Mouse (Mus musculus) midbrain, embryonic 11.5 days (tissue): ENCODE results near the gene Apol7a. TPM values are rescaled to one million over a fixed set of nuclear protein-coding genes. Genes with fewer than 3 reads are reported as not detected.

ENCODE experiments used
- ATAC-seq: fragments of 200-750 bp; cut with Nextera tagmentation; 2 replicates; pipeline ENCODE4 v1.8.0; 2017; ENCODE audit warnings: moderate TSS enrichment, moderate library complexity; ENCODE audit not compliant: low FRiP score
- DNase-seq: peaks from one replicate; pipeline ENCODE4 v3.0.0; 2015; ENCODE audit warnings: low spot score; ENCODE audit errors: missing footprints
- H3K27ac ChIP-seq: fragments of 300-500 bp; sonication (generic); 2 replicates; pipeline ENCODE4 v1.5.1; 2014; ENCODE audit warnings: low read depth, low read length
- H3K27me3 ChIP-seq: fragments of 300-500 bp; sonication (generic); 2 replicates; pipeline ENCODE4 v1.6.1; 2014; ENCODE audit warnings: mild to moderate bottlenecking, low read length, moderate library complexity, mixed read lengths; ENCODE audit not compliant: control insufficient read depth, insufficient read depth
- H3K36me3 ChIP-seq: fragments of 300-500 bp; sonication (generic); 2 replicates; pipeline ENCODE4 v1.6.1; 2014; ENCODE audit warnings: mild to moderate bottlenecking, low read length, moderate library complexity, mixed read lengths; ENCODE audit not compliant: control insufficient read depth, insufficient read depth
- H3K4me1 ChIP-seq: fragments of 300-500 bp; sonication (generic); 2 replicates; pipeline ENCODE4 v1.6.1; 2014; ENCODE audit warnings: low read length; ENCODE audit not compliant: control insufficient read depth, insufficient read depth
- H3K4me2 ChIP-seq: fragments of 300-500 bp; sonication (generic); 2 replicates; pipeline ENCODE4 v1.6.1; 2014; ENCODE audit warnings: mild to moderate bottlenecking, moderate library complexity
- H3K4me3 ChIP-seq: fragments of 300-500 bp; sonication (generic); 2 replicates; pipeline ENCODE4 v1.5.1; 2014; ENCODE audit warnings: low read depth, low read length
- H3K9ac ChIP-seq: fragments of 300-500 bp; sonication (generic); 2 replicates; pipeline ENCODE4 v1.6.1; 2014; ENCODE audit warnings: low read length
- H3K9me3 ChIP-seq: fragments of 300-500 bp; sonication (generic); 2 replicates; pipeline ENCODE4 v1.6.1; 2016; ENCODE audit warnings: low read length; ENCODE audit not compliant: control insufficient read depth
- WGBS: fragments of 180-500 bp; shearing (Covaris S2); extraction: QIAGEN DNeasy Blood & Tissue Kit; methylation state at CpG from one replicate; pipeline ENCODE4 v1.1.7; 2014; 5-methylcytosine and 5-hydroxymethylcytosine counted together
- polyA plus RNA-seq: library from polyadenylated mRNA; unstranded; fragments of >200 nt; fragmentation: Nextera tagmentation; extraction: Ambion mirVana; gene quantifications from 2 replicates; pipeline ENCODE4 v1.2.1, GENCODE M21; 2014

Apol7a gene
- polyA plus RNA-seq, 1 experiment from 2014 or later: not detected

- Histone ChIP-seq H3K4me3 (no peak overlapping the region), H3K4me2 (no peak overlapping the region), H3K9me3 (no peaks in the 10 kb centered on the region), H3K27me3 (no peaks in the 10 kb centered on the region), H3K4me1 (peaks cover 11% of the 10 kb centered on the region), H3K36me3 (no peaks in the 10 kb centered on the region), H3K9ac (0 out of 2 replicates have a peak overlapping the region, but pooled peaks have one; percentile 22), H3K27ac (peak overlapping the region; percentile 38; the same call in 1 of the 2 replicates)
- DNase-seq (no peak), ATAC-seq (no peak)
- 54% methylated on average over 17 of the region's 17 CpGs for WGBS
These were observed 54.5 kb downstream of the Apol7a start for GRCm38 (mm10) chr15:77344127-77345125.

- DNase-seq (peak; percentile 99), ATAC-seq (peak; percentile 84)
- Histone ChIP-seq H3K4me1 (peaks cover 11% of the 10 kb centered on the region), H3K27ac (peak overlapping the region; percentile 38; the same call in 1 of the 2 replicates), H3K27me3 (no peaks in the 10 kb centered on the region), H3K4me3 (peak overlapping the region; percentile 7; the same call in 1 of the 2 replicates), H3K4me2 (peak overlapping the region; percentile 42), H3K9ac (peak overlapping the region; percentile 65), H3K9me3 (no peaks in the 10 kb centered on the region), H3K36me3 (no peaks in the 10 kb centered on the region)
- WGBS: 17% methylated on average over 12 of the region's 13 CpGs
These were observed 55.3 kb downstream of the Apol7a start for GRCm38 (mm10) chr15:77343527-77344091.

DNA sequence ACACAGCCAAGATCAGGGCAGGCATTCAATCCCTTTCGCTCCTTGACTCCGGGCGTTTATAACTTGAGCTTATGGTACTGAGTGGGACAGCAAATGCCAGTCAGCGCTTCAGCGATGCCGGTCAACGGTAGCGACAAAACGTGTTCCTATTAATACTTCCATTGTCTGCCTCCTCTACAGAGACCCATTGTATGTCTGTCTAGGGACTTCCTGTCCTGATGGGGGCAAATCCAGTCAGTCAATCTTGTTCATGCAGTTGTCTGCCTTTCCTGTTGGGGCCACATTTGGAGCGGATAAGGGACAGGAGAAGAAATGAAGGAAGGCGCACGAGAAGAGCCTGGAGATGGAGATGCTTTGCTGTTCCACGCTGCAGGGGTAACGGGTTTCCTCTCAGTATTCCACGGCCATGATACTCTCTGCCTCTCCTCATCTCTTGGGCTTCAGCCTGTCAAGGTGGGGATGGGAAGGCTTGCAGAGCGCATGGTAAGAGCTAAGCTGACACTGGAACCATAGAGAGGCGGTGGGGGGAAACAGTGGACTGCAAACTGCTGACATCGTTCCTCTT, 55.9 kb downstream of the Apol7a start:
- Histone ChIP-seq H3K4me2 (peak overlapping the region; percentile 42), H3K4me1 (peaks cover 11% of the 10 kb centered on the region), H3K4me3 (peak overlapping the region; percentile 7; the same call in 1 of the 2 replicates), H3K27ac (0 out of 2 replicates have a peak overlapping the region, but pooled peaks have one; percentile 15), H3K27me3 (no peaks in the 10 kb centered on the region), H3K9ac (peak overlapping the region; percentile 65), H3K9me3 (no peaks in the 10 kb centered on the region), H3K36me3 (no peaks in the 10 kb centered on the region)
- 33% methylated on average over 18 of the region's 18 CpGs for WGBS
- peak; percentile 25; the same call in 1 of the 2 replicates for ATAC-seq
- DNase-seq: no peak

GRCm38 (mm10) chr15:77342005-77342404, 56.9 kb downstream of the Apol7a start:
- DNase-seq (no peak), ATAC-seq (no peak)
- Histone ChIP-seq H3K4me1 (peaks cover 11% of the 10 kb centered on the region), H3K36me3 (no peaks in the 10 kb centered on the region), H3K27ac (no peak overlapping the region), H3K4me2 (no peak overlapping the region), H3K9ac (no peak overlapping the region), H3K9me3 (no peaks in the 10 kb centered on the region), H3K4me3 (no peak overlapping the region), H3K27me3 (no peaks in the 10 kb centered on the region)
- WGBS: 90% methylated on average over 6 of the region's 6 CpGs

GRCm38 (mm10) chr15:77340581-77340980, 58.3 kb downstream of the Apol7a start:
- no peak for ATAC-seq
- no peak for DNase-seq
- Histone ChIP-seq H3K4me3 (no peak overlapping the region), H3K27ac (no peak overlapping the region), H3K4me2 (no peak overlapping the region), H3K4me1 (peaks cover 16% of the 10 kb centered on the region), H3K9me3 (no peaks in the 10 kb centered on the region), H3K36me3 (no peaks in the 10 kb centered on the region), H3K9ac (no peak overlapping the region), H3K27me3 (no peaks in the 10 kb centered on the region)

GRCm38 (mm10) chr15:77338924-77339429, 59.9 kb downstream of the Apol7a start:
- Histone ChIP-seq H3K9me3 (no peaks in the 10 kb centered on the region), H3K36me3 (no peaks in the 10 kb centered on the region), H3K27ac (no peak overlapping the region), H3K4me1 (peaks cover 14% of the 10 kb centered on the region), H3K4me2 (no peak overlapping the region), H3K27me3 (no peaks in the 10 kb centered on the region), H3K4me3 (no peak overlapping the region), H3K9ac (no peak overlapping the region)
- ATAC-seq (no peak), DNase-seq (no peak)
- WGBS: 81% methylated on average over 8 of the region's 8 CpGs

DNA sequence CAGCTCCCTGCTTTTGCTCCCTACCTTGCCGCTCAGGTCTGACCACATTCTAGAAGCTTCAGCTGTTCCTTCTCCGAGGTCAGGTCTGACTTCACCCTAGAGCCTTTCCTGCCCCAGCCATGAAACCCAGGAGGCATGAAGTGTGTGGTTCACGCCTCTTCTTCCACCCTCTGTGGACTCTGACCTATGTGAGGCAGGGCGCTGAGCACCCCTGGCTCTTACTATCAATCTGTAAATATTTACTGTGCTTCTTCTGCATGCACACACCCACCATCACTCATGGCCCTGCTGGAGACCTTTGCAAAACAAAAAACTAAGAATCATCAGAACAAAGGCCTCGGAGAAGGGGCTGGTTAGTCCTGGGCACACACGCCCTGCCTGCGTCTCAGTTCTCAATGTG, 60.5 kb downstream of the Apol7a start:
- no peaks in the 10 kb centered on the region for H3K36me3 ChIP-seq
- no peaks in the 10 kb centered on the region for H3K9me3 ChIP-seq
- H3K27ac ChIP-seq: no peak overlapping the region
- ATAC-seq: no peak
- DNase-seq: no peak
- H3K27me3 ChIP-seq: no peaks in the 10 kb centered on the region
- no peak overlapping the region for H3K9ac ChIP-seq
- no peak overlapping the region for H3K4me3 ChIP-seq
- peaks cover 12% of the 10 kb centered on the region for H3K4me1 ChIP-seq
- no peak overlapping the region for H3K4me2 ChIP-seq
- WGBS: 74% methylated on average over 7 of the region's 7 CpGs
